Mouse (Mus musculus) thymus, adult 2 months (tissue): ENCODE measurements around the gene Mapkapk2. TPM values are rescaled to one million over a fixed set of nuclear protein-coding genes. Genes with fewer than 3 reads are reported as not detected.

Source experiments
- DNase-seq: peaks from one replicate; pipeline ENCODE4 v3.0.0; 2021
- H3K27ac ChIP-seq: fragments of 200-500 bp; 2 replicates; pipeline ENCODE4 v1.5.1; 2012; ENCODE audit warnings: low read length, control low read depth; ENCODE audit not compliant: control insufficient read depth, insufficient read depth
- H3K27me3 ChIP-seq: fragments of 200-500 bp; 2 replicates; pipeline ENCODE4 v1.6.1; 2012; ENCODE audit warnings: mild to moderate bottlenecking, low read length, moderate library complexity, mixed read lengths; ENCODE audit not compliant: control insufficient read depth, insufficient read depth
- H3K36me3 ChIP-seq: fragments of 200-500 bp; 2 replicates; pipeline ENCODE4 v1.6.1; 2012; ENCODE audit warnings: mild to moderate bottlenecking, low read length, moderate library complexity; ENCODE audit not compliant: control insufficient read depth, insufficient read depth
- H3K4me1 ChIP-seq: fragments of 200-500 bp; replicated peaks from 2 replicates; pipeline ENCODE4 v1.6.1; 2012; ENCODE audit warnings: low read length; ENCODE audit not compliant: control insufficient read depth, insufficient read depth
- H3K4me3 ChIP-seq: fragments of 200-500 bp; 2 replicates; pipeline ENCODE4 v1.5.1; 2012; ENCODE audit warnings: mild to moderate bottlenecking, low read length, control low read depth, moderate library complexity; ENCODE audit not compliant: control insufficient read depth, insufficient read depth
- CTCF ChIP-seq: fragments of 200-500 bp; IDR thresholded peaks from 2 replicates; pipeline ENCODE4 v1.5.1; 2012; ENCODE audit warnings: mild to moderate bottlenecking, control low read depth, low read length, moderate library complexity, borderline replicate concordance; ENCODE audit not compliant: control insufficient read depth, poor library complexity, insufficient read depth; ENCODE audit errors: extremely low read depth
- POLR2A ChIP-seq: fragments of 200-500 bp; IDR thresholded peaks from 2 replicates; pipeline ENCODE4 v1.6.1; 2012; ENCODE audit warnings: mild to moderate bottlenecking, low read length, control low read depth, moderate library complexity; ENCODE audit not compliant: control insufficient read depth, poor library complexity, insufficient read depth; ENCODE audit errors: extremely low read depth
- WGBS: fragments of 180-500 bp; shearing (Covaris S2); methylation state at CpG from one replicate; pipeline ENCODE4 v1.1.7; 2018; 5-methylcytosine and 5-hydroxymethylcytosine counted together
- polyA plus RNA-seq: library from polyadenylated mRNA; depleted of rRNA; stranded (reverse); fragments of >200 nt; gene quantifications from 2 replicates; pipeline ENCODE4 v1.2.3, GENCODE M21; 2012

Mapkapk2 gene
- polyA plus RNA-seq, 1 experiment: 69.6 TPM

DNA sequence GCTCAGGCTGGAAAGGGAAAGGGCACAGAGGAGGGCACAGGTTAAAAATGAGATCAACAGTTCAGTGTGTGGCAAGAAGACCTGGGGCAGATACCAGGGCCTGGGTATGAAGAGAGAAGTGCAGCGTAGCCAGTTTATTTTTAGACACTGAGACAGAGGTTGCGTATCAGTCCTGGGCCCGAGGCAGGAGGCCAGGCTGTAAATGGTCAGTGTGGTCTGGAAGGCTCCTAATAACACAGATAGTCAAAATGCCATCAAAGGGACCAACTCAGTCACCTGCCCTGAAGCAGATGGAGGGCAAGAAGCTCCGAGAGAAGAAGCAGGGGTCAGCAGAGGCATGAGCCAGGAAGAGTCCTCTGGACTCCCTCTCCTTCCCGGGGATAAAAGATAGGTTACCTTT, 7.4 kb downstream of the Mapkapk2 start:
- Histone ChIP-seq H3K4me3 (no peak overlapping the region), H3K27me3 (no peaks in the 10 kb centered on the region), H3K36me3 (no peaks in the 10 kb centered on the region), H3K27ac (no peak overlapping the region), H3K4me1 (peaks cover 21% of the 10 kb centered on the region)
- 66% methylated on average over 5 of the region's 5 CpGs for WGBS
- TF ChIP-seq POLR2A (no peak), CTCF (no peak)
- no peak for DNase-seq

DNA sequence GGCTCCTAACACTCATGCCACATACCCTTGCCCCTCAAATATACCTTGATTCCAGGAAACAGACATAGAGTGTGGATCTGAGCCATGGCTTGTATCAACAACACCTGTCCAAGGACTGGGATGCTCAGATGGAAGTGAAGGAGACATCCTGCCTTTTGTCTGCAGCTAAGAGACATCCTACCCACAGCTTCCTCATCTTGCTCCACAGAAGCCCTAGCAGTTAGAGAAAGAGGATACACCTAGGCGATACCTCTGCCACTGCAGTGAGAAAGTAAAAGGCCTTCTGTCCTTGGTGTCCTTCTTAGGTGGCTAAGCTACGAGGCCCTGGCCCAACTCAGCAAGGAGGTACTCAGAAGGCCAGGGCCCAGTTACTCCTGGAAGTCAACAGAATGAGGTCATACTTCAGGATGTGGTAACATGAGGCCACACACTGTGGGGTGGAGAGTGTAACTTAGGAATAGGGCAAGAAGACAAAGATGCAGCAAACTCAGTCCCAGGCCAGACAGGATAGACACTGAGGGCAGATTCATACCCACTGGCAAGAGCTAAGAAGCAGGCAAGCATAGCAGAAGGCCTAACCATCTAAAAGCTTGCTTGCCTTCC, 8.0 kb downstream of the Mapkapk2 start:
- Histone ChIP-seq H3K27ac (no peak overlapping the region), H3K4me1 (peaks cover 22% of the 10 kb centered on the region), H3K4me3 (no peak overlapping the region), H3K36me3 (no peaks in the 10 kb centered on the region), H3K27me3 (no peaks in the 10 kb centered on the region)
- TF ChIP-seq POLR2A: no peak
- no peak for TF ChIP-seq CTCF
- 28% methylated on average over 2 of the region's 2 CpGs for WGBS
- DNase-seq: no peak

DNA sequence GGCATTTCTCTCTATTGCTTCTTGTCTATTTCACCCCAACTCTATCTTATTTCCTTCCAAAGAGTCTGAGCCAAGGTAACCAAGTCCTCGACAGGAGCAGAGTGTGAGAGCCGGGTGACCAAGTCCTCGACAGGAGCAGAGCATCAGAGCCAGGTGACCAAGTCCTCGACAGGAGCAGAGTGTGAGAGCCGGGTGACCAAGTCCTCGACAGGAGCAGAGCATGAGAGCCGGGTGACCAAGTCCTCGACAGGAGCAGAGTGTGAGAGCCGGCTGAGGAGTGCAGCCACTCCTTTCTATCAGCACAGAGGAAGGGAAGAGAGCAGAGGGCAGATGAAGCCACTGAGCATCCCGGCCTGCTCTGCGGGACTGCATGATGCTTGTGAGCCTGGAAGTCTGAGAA, 9.1 kb downstream of the Mapkapk2 start:
- peaks cover 32% of the 10 kb centered on the region for H3K4me1 ChIP-seq
- TF ChIP-seq POLR2A (no peak), CTCF (no peak)
- DNase-seq: no peak
- WGBS: 90% methylated on average over 11 of the region's 11 CpGs
- H3K4me3 ChIP-seq: no peak overlapping the region
- no peaks in the 10 kb centered on the region for H3K36me3 ChIP-seq
- H3K27me3 ChIP-seq: no peaks in the 10 kb centered on the region
- no peak overlapping the region for H3K27ac ChIP-seq

DNA sequence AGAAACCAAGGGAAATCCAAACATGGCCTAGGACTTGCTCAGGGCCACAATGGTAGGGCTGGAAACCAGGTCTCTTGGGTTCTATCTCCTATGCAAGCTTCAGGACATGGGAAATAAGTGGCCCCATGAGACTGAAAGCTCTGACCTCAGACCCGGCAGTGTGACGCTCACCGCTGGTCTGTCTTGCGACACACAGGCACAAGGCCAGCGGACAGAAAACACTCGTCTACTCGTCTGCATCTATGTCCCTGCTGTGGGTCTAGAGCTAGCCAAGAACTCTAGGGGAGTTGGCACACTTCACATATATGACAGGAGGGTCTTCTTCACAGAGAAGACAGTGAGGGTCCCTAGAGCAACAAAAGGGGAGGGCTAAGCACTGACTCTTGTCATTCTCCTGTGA, 10.7 kb downstream of the Mapkapk2 start:
- TF ChIP-seq POLR2A (no peak), CTCF (no peak)
- DNase-seq: no peak

DNA sequence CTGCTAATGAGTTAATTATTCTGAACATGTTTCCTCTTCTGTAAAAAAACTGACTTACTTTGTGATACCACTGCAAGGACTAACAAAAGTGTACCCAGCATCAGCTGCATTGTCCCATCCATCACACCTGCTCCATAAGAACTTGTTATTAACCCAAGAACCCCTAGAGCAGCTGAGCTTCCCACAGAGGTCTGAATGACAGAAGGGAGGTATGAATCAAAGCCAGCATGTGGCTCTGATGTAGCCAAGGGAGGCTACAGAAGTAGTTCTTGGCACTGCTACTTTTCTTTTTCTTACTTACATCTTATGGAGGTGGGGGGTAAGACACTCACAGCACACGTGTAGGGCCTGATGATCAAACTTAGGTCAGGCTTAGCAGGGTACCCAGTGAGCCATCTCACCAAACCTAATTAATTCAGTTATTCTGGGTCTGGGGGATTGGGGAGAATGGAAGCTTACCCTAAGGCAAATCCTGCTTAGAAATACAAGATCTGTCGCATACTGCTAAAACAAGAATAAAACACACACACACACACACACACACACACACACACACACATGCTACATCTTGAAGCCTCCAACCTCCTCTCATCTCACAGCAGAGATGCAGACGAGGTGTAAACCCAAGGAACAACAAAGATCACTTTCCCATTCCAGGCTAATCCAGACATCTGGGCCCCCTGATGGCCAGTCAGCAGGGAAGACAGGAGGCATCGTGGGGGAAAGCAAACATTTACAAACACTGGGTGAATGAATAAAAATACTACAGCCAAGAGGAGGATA, 11.5 kb downstream of the Mapkapk2 start:
- H3K27ac ChIP-seq: no peak overlapping the region
- H3K4me3 ChIP-seq: no peak overlapping the region
- TF ChIP-seq POLR2A (no peak), CTCF (no peak)
- no peaks in the 10 kb centered on the region for H3K36me3 ChIP-seq
- no peak for DNase-seq
- peaks cover 27% of the 10 kb centered on the region for H3K4me1 ChIP-seq
- no peaks in the 10 kb centered on the region for H3K27me3 ChIP-seq
- WGBS: 69% methylated on average over 4 of the region's 4 CpGs

More for the DNA sequence above, 10.7 kb downstream of the Mapkapk2 start:
- 95% methylated on average over 7 of the region's 7 CpGs for WGBS
- Histone ChIP-seq H3K4me1 (peaks cover 24% of the 10 kb centered on the region), H3K27ac (no peak overlapping the region), H3K27me3 (no peaks in the 10 kb centered on the region), H3K4me3 (no peak overlapping the region), H3K36me3 (no peaks in the 10 kb centered on the region)

DNA sequence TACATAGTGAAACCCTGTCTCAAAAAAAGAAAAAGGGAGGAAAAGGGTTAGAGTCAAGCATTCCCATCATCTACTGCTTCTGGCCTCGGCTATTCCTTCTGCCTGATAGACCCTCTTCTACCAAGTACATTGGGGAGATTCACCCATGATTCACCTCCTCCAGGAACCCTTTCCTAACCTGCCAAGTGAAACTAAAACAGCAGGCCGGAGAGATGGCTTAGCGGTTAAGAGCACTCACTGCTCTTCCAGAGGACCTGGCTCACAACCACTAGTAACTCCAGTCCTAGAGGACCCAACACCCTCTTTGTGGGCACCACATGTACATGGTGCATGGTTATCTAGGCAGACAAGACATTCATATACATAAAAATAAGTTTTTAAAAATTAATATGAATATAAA, 12.4 kb downstream of the Mapkapk2 start:
- Histone ChIP-seq H3K36me3 (no peaks in the 10 kb centered on the region), H3K27ac (no peak overlapping the region), H3K4me1 (peaks cover 27% of the 10 kb centered on the region), H3K27me3 (no peaks in the 10 kb centered on the region), H3K4me3 (no peak overlapping the region)
- DNase-seq: no peak
- WGBS: 90% methylated on average over 3 of the region's 3 CpGs
- TF ChIP-seq CTCF: no peak
- TF ChIP-seq POLR2A: no peak

DNA sequence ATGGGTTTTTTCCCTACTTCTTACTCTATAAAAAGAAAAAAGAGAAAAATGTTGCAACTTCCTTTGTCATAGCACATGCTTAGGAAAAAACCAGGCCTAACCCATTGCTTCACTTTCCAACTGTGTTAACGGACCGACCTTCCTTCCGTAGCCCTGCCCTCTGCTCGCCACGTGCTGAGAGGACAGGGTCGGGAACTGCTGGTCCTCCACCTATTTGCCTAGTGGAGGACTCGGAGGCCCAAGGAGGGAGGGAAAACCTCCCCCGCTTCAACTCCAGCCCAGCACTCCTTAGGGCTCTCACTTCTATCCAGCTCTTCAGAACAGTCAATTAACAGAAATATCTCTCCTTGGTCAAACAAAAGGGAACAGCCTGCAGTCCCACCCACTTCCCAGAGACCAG, 13.3 kb downstream of the Mapkapk2 start:
- H3K27me3 ChIP-seq: no peaks in the 10 kb centered on the region
- H3K36me3 ChIP-seq: no peaks in the 10 kb centered on the region
- DNase-seq: no peak
- 69% methylated on average over 8 of the region's 8 CpGs for WGBS
- H3K27ac ChIP-seq: no peak overlapping the region
- TF ChIP-seq POLR2A (no peak), CTCF (no peak)
- no peak overlapping the region for H3K4me3 ChIP-seq
- H3K4me1 ChIP-seq: peaks cover 25% of the 10 kb centered on the region

DNA sequence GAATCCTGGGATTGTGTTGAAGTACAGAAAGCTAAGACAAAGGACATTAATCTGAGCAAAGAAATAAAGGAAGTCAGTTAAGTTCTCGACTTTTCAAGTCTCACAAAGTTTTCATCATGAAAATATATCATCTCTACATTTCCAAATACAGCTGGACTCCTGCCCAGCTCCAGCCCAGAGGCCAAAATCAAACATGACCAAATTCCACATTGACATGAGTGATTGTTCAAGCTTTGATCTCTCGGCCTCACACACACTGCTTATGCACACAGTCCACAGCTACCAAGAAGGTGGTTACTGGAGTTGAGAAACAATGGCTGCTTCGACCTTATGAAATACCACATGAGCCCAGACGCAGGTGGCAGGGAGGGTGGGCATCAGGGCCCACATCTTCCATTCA, 14.0 kb downstream of the Mapkapk2 start:
- Histone ChIP-seq H3K27ac (no peak overlapping the region), H3K4me3 (no peak overlapping the region), H3K36me3 (no peaks in the 10 kb centered on the region), H3K4me1 (peaks cover 30% of the 10 kb centered on the region), H3K27me3 (no peaks in the 10 kb centered on the region)
- TF ChIP-seq CTCF (no peak), POLR2A (no peak)
- WGBS: 50% methylated on average over 4 of the region's 4 CpGs
- DNase-seq: no peak
